Mouse (Mus musculus) kidney, postnatal 10 days (tissue): Measurements from ENCODE around the gene Csnka2ip.

ENCODE experiments used
- DNase-seq: peaks from one replicate; pipeline ENCODE4 v3.0.0; 2021; ENCODE audit warnings: mixed read lengths

Csnka2ip gene

GRCm38 (mm10) chr16:64602308-64602707 lies at the start of gene Csnka2ip:
Gene Csnka2ip, minus strand, starts transcription at chr16:64602408.
- DNase-seq, result no peak

GRCm38 (mm10) chr16:64649594-64650290 lies 47.5 kb upstream of the Csnka2ip start:
- peak; percentile 7 for DNase-seq

GRCm38 (mm10) chr16:64647771-64648170 lies 45.6 kb upstream of the Csnka2ip start:
- DNase-seq, result no peak

- no peak for DNase-seq
Observed at GRCm38 (mm10) chr16:64635110-64635509, 32.9 kb upstream of the Csnka2ip start.

- DNase-seq, result no peak
Observed at GRCm38 (mm10) chr16:64620116-64620515, 17.9 kb upstream of the Csnka2ip start.

GRCm38 (mm10) chr16:64614648-64615047 lies 12.4 kb upstream of the Csnka2ip start:
- DNase-seq, result no peak

- no peak for DNase-seq
Observed at GRCm38 (mm10) chr16:64607793-64608192, 5.6 kb upstream of the Csnka2ip start.

GRCm38 (mm10) chr16:64586825-64587224 lies 15.4 kb downstream of the Csnka2ip start:
- DNase-seq, result peak; percentile 6

- no peak for DNase-seq
Observed at GRCm38 (mm10) chr16:64586262-64586619, 16.0 kb downstream of the Csnka2ip start.

GRCm38 (mm10) chr16:64585599-64586261 lies 16.5 kb downstream of the Csnka2ip start:
- no peak for DNase-seq

GRCm38 (mm10) chr16:64584591-64584990 lies 17.6 kb downstream of the Csnka2ip start:
- no peak for DNase-seq

GRCm38 (mm10) chr16:64583406-64583805 lies 18.8 kb downstream of the Csnka2ip start:
- DNase-seq, result no peak

GRCm38 (mm10) chr16:64569496-64569895 lies 32.7 kb downstream of the Csnka2ip start:
- DNase-seq, result no peak

GRCm38 (mm10) chr16:64563081-64563480 lies 39.1 kb downstream of the Csnka2ip start:
- DNase-seq, result no peak

- no peak for DNase-seq
Observed at GRCm38 (mm10) chr16:64558518-64558917, 43.7 kb downstream of the Csnka2ip start.

- peak; percentile 6 for DNase-seq
Observed at GRCm38 (mm10) chr16:64526883-64527282, 75.3 kb downstream of the Csnka2ip start.

GRCm38 (mm10) chr16:64524051-64524645 lies 78.1 kb downstream of the Csnka2ip start:
- no peak for DNase-seq

- DNase-seq, result no peak
Observed at GRCm38 (mm10) chr16:64513423-64513822, 88.8 kb downstream of the Csnka2ip start.
